Mouse (Mus musculus) olfactory bulb, adult 2 months (tissue): ENCODE measurements at regions not wholly inside any gene's neighbourhood (a gene's known extent, or its start where the extent isn't known, plus 50 kb on each side); places are given as distances from the start of the nearest gene placed in this dataset.

Experiments
- CTCF ChIP-seq: fragments of 200-500 bp; IDR thresholded peaks from 2 replicates; pipeline ENCODE4 v1.5.1; 2012; ENCODE audit warnings: low read depth, mild to moderate bottlenecking, low read length, moderate library complexity; ENCODE audit not compliant: insufficient read depth
- POLR2A ChIP-seq: fragments of 200-500 bp; IDR thresholded peaks from 2 replicates; pipeline ENCODE4 v1.6.1; 2012; ENCODE audit warnings: mild to moderate bottlenecking, low read depth, low read length, moderate library complexity; ENCODE audit not compliant: insufficient read depth

DNA sequence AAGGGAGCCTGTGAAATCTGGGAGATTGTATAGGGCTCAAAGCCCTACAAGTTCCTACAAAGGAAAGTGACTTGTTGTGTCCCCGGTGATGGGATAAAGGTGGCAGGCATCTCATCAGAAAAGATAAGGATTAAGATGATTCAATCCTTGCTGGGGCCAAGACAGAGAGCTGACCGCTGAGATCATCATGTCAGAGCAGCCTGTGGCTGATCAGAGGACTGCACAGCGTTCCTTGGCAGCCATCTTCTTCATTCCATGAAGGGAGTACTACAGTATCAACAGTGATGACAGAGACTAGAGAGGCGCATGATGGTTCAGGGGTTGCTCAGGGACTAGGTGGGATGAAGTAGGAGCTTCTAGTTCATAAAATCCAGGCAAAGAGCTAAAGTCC lies 83.6 kb upstream of the Ankrd34c start:
- TF ChIP-seq CTCF = no peak
- no peak for TF ChIP-seq POLR2A
